Mouse (Mus musculus) forelimb bud, embryonic 11.5 days (tissue): ENCODE measurements around the gene Lactbl1.

Experiments
- DNase-seq: peaks from one replicate; pipeline ENCODE4 v3.0.0-alpha.2; 2012; ENCODE audit warnings: low read depth, low spot score

Lactbl1 gene

DNA sequence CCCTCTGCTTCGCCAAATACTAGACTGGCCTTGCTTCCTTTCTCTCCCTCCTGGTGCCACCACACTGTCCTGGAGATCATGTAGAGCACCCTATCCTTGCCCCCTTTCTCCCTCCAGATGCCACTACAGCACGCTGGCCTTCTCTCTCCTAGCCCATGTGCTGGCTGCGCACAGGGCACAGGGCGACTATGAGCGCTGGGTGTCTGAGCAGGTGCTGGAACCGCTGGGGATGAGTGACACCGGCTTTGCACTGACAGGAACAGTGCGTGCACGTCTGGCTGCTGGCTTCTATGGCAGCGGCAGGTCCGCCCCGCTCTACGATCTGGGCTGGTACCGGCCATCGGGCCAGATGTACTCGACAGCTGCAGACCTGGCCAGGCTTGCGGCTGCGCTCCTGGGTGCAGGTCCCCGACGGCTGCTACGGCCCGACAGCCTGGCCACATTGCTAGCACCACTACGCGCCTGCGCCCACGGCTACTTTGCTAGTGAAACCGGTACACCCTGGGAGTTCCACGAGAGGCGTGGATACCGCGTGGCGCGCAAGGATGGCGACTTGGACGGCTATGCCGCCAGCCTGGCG lies 14.7 kb downstream of the Lactbl1 start:
- no peak for DNase-seq

DNA sequence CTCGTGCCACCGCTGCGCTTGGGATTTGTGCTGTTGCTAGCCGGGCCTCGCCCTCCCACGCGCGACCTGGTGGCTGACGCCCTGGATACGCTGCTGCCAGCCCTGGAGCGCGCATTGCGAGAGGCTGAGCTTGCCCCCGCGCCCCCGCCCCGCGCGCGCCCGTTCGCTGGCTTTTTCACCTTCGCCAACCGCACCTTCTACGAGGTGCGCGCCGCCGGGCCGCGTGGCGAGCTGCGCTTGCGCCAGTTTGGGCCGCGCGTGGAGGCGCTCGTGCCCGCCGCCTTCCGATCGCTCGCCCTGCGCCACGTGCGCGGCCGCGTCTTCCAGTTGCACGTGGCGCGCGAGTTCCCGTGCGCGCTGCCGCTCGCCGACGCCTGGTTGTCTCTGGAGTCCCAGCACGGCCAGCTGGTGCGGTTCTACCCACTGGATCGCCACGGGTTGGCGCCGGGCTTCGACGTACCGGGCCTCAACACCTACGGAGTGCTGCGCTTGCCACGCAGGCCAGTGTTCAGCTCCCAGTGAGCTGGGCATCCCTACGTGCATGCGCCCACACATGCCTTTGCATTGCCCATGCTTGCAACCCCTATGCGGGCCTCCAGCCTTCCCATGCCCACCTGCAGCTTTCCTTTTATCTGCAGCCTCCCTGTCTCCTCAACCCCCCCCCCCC lies 15.3 kb downstream of the Lactbl1 start:
- peak; percentile 46 for DNase-seq

DNA sequence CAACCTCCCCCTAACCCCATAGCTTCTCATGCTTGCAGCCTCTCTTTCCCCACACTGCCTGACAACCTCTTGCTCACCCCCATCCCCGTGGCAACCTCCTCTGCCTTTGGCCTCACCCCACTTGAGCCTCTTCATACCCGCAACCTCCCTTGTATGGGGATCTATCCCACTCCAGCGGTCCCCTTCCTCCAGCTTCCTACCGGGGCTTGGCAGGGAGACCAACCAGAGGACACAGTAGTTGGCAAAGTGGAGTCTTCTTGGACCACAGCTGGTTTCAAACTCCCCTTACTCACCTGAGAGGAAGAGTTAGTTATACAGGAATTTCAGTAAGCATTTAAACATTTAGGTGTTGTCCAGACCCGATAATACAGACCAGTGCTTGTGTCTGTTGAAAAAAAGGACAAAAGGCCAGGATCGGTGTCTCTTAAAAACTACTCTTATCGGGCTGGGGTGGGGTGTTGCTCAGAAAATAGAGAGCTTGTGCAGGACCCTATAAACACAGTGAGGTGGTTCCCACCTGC lies 15.9 kb downstream of the Lactbl1 start:
- no peak for DNase-seq

DNA sequence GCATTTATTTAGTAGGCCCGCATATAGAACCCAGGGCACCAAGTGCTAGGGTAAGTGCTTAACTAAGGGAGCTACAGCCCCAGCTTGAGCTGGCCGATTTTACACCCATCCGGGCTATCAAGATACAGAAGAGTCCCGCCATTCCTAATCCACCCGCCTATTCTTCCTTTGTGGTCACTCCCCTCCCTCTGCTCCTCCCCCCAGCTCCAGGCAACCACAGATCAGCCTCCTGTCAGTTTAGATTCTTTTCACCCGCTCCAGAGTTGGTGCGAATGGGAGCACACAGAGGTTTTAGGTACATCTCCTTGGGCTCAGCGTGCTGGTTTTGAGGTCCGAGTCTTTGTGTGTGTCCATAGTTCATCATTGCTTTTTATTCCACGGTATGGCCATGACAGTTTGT lies 16.5 kb downstream of the Lactbl1 start:
- DNase-seq = no peak

DNA sequence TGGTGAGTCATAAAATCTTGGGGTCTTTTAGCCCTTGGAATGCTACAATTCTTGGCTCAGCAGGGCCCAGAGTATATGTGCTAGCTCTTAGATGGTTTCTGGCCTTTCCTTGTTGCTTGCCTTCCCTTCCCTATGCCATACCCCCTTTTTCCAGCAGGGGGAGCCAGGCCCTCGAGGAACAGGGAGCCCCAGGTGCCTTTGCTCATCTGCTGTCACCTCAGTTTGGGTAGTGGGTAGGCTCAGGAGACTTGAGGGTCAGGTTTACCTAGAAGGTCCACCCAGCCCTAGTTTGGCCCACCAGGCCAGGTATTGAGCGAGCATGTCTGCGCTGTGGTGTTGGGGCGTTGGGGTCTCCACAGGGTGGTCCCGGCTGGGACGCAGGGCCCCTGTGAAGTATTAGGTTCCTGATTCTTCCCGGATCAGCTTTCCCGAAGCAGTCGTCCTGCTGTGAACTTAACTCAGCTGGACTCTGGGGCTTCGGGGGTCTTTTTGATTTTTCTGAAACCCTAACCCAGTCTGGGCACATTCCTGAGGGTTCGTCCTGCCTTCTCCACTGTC lies 26.6 kb downstream of the Lactbl1 start:
- DNase-seq = peak; percentile 73

DNA sequence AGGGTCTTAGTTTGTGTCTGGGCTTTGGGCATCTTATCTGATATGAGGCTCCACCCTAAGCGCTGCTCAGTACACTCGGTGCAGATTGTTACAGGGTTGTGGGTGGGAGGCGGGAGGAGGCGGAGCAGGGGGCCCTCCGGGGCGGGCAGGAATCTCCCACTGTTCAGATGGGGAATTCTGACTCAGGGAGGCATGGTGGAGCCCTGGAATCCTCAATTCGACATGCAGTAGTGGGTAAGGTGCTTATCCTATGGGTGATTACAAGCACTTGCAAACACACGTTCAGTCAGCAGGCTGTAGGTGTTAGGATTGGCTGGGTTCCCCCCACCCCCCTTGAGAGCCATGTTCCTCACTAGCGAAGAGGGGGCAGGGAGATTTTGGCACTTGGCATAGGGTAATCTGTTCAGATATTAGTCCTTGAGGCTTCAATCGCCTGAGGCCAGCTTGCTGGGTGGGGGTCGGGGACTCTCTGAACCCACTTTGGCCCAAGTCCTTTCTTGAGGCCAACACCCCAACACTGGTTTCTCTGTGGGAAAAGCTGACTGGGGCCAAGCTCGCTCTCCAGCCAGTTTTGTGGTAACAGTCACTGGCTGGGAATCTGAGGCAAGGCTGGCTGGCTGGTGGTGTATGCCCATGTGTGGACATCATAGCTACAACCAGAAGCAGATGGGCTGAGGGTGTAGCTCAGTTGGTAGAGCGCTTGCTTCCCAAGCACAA lies 27.2 kb downstream of the Lactbl1 start:
- DNase-seq = no peak

DNA sequence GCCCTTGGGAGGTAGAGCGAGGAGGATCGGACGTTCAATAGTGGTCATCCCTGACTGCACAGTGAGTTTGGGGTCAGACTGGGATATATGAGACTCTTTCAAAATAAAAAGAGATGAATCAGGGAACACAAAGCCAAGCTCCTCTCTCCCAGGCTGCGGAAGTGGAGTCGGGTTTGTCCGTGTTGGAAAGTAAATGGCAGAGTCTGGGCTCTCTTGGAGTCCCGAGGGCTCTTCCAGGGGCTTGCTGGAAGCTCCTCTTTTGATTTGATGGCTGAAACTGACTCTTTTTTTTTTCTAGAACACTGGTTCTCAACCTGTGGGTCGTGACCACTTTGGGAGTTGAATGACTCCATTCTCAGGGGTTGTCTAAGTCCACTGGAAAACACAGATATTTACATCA lies 27.8 kb downstream of the Lactbl1 start:
- DNase-seq = no peak

DNA sequence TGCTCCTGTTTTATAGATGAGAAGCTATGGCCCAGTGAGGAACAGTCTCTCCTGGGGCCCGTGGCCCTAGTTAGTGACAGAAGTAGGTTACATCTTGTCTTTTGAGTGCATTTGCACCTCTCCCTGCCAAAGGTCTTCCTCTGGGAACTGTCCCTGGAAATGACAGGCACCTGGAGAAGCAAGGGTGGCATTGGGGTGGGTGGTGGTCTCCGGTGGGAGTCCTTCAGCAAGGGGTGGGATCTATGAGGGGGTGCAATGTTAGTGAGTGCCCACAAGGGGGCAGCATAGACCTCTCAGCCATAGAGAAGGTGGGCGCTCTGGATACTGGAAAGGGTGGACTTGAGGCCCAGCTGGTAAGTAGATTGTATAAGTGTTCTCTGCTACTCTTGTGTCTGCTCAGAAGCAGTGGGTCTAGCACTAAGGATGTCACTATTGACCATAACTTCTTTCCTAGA lies 29.0 kb downstream of the Lactbl1 start:
- peak; percentile 73 for DNase-seq

DNA sequence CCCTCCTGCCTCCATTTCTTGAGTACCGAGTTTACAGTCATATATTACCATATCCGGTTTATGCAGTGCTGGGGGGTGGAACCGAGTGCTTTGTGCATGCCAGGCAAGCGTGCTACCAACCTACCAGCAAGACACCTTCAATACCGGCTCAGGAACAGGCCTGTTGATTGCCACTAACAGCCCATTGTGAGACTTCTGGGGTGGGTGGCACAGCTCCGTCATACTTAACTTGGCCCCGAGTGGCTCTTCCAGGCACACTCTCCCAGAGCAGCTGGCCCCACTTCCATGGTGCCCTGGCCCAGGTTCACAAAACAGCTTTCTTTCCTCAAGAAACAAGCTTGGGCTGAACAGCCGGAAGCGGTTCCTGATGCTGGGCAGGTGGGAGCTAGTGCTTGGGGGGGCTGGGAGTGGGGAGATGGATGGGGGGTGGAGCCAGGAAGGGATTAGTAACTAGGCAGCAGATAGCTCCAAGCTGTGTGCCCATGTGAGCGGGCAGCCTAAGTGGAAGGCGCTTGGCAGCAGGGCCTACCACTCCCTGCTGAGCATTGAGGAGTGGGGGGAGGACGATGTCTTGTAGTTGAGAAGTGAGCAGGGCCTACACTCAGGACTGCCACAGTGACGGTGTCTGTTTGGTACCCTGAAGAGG lies 29.6 kb downstream of the Lactbl1 start:
- no peak for DNase-seq

DNA sequence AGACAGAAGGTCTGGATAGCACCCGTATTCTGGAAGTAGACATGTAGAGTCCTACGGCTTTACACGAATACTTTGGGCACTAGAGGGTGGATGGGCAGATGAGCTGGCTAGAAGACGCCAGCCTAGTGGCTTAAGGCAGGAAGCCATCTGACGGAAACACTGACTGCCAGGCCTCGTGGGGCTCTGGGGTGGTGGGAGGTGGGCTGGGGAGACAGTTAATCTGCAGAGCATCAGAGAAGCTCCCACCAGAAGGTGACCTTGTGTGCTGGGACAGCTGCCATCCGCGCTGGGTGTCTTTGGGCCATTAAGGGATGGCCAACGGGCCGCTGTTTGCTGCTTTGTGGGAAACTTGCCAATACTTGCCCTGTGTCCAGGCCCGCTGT lies 30.1 kb downstream of the Lactbl1 start:
- no peak for DNase-seq

DNA sequence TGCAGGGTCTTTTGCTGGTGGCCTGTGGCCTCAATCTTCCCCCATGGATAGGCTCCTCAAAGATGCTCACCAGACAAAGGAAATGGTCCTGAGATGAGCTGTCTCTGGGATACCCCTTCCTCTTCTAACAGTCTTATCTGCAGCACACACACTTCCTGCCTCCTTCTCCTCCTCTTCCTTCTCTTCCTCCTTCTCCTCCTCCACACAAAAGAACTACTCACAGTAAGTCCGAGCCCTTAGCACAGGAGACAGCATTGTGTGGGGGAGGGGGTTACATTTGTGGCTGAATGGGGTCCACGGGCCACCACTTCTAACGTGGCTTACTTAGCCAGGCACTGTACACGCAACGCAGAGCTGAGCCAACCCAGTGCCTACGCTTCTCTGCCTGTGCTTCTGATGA lies 30.6 kb downstream of the Lactbl1 start:
- no peak for DNase-seq

DNA sequence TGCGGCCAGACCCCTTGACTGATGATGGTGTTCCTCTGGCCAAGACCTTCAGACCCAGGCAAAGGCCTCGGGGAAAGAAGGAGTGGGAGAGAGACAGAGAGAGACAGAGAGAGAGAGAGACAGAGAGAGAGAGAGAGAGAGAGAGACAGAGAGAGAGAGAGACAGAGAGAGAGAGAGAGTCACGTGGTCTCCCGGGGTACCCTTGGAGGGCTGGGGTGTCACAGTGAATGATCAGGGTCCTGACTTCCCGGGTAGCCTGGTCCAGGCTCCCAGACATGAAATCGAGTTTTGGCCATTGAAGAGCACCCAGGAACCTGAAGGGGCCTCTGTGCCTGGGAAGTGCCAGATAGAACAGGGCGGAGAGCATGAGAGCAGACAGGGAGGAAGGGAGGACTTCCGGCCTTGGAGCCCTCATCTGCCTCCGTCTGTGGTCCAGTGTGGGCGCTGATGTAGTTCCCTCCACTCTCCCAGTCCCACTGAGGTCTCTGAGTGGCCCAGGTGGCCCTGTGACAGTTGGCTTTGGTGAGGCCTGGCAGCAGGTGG lies 31.3 kb downstream of the Lactbl1 start:
- DNase-seq = no peak

DNA sequence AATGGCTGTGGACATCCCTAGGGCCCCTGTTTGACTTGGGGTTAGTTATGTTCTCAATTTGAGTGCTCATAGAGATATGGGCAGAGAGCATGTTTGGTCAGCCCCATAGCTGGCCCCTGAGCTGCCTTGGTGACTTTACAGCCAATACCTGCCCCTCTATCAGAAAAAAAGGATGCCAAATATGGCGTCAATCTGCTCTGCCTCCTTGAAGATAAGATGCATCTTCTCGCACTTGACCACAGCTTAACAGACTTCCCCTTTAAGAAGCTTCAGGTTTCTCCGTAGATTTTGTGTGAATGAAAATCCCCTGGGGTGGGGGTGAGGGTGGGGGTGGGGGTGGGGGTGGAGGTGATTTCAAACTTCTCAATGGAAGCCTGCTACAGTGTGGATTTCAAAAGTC lies 35.5 kb downstream of the Lactbl1 start:
- DNase-seq = no peak

DNA sequence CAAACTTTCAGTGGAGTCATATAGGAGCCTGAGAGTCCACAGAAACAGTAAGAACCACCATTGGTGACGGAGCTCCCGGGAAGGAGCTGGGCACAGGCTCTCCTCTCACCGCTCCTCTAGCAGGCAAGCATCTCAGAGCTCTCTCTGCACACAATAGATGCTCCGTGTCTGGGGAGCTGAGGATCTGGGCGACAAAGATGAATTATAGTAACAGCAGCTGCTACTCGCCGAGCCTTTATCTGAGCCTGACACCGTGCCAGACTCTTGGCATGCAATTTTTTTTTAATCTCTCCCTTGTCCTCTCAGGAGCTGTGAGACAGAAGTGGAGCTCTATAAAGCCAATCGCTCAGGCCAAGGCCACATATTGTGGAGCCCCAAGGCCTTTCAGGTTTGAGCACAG lies 42.6 kb downstream of the Lactbl1 start:
- DNase-seq = no peak

DNA sequence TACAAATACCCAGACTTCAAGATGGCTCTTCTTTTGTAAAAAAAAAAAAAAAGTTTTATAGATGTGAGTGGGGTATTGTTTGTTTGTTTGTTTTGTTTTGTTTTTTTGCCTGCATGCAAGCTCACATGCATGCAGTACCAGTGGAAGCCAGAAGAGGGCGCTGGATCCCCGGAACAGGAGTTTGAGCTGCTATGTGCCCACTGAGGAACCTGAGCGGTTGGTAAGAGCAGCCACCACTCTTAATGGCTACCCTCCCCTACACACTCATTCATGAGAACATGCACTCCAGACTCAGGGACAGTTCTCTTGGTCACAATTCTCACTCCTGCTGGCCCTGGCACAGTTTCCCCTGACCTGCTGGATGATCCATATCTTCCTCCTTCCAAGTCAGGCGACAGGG lies 43.6 kb downstream of the Lactbl1 start:
- no peak for DNase-seq

DNA sequence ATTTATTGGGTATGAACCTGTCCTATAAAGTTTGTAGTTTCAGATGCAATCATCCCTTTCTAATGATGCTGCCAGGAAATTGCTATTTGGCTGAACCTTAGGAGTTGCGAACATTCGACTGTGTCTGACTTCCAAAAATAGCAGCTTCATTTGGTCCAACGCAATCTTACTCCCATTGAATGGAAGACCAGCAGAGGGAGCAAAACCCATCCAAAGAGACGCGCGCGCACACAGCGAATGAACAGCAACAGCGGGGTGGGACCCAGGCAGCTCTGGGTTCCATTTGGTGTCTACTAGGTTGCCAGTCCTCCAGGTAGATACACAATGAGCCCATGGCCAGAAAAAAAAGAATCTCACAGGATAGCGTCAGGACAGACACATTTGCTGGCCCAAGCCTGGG lies 45.3 kb downstream of the Lactbl1 start:
- DNase-seq = no peak

DNA sequence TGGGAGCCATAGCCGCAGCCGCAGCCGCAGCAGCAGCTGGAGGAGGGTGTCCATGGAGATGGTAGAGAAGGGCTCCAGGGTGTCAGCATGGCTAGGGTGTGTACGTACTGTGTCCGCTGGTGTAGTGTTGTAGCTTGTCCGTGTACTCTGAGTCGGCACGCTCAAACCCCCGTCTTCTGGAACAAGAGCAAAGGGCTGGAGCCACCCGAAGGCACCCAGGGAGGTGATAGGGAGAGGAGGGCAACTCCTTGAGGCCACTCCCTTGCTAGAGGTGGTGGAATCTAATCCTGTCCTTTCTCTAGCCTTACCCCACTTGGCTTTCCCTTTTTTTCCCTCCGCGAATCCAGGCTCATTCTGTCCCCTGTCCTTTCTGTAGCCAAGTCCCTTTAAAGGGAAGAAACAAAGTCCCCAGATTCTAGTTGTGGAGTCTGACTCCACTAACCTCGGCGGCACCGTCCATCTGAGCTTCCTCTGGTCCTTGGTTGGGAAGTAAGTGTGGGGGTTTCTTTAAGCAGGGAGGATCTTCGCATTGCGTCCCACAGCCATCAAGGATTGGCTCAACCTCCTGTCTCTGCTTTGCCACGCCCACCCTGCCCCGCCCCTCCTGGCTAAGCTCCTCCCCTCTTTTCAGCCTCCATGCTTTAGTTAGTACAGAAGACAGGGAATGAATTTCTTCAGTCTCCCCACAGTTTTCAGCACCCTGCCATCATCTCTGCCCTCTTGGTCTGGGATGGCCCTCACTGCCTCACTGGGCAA lies 50.1 kb downstream of the Lactbl1 start:
- DNase-seq = no peak

DNA sequence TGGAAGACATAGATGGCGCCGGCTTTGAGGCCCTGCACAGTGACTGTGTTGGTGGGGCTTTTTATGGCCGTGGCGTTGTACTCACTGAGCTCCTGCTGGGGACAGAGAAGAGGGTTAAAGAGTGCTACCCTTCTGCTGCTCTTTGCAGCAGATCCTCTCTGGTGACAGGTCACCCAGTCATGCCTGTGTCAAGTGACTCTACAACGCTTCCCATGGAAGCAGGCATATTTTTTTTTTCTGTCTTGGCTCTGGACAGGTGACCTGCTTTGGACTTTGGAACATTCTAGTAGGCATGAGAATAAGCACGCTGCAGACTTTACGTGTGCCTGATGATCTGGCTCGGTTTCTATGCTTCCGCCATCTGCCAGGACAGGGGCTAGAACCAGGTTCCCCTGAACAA lies 53.0 kb downstream of the Lactbl1 start:
- no peak for DNase-seq

DNA sequence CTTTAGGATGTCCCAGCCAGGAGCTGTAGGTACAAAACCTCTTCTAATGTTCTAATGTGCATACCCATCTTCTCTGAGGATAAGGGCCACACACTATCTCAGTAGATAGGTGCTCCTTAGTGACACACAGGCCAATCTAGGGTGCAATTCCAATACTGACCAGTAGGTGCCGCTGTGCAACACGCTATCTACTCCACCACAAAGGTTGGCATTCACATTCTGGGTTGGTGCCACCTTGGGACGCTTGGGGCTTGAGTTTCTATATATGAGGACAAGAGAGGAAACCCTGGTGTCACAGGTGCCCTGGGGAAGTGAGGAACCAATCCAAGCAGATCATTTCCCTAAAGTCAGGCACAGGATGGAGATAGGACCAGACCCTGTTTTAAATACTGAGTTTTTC lies 56.1 kb downstream of the Lactbl1 start:
- peak; percentile 85 for DNase-seq

DNA sequence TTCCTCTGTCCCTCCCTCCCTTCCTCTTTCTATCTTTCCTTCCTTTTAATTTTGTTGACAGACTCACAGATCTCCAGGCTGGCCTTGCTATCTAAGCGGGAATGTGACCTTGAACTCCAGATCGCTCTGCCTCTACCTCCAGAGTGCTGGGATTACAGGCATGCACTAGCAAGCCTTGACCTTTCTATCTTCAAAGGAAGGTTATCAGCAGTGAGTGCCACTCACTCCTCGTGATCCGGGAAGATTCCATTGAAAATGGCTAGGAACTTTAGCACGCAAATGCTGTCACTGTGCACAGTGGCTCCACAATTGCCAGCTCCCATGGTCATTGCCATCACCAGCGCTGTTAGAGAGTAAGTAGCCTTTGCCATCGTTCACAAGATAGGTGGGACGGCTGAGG lies 56.8 kb downstream of the Lactbl1 start:
- DNase-seq = no peak

DNA sequence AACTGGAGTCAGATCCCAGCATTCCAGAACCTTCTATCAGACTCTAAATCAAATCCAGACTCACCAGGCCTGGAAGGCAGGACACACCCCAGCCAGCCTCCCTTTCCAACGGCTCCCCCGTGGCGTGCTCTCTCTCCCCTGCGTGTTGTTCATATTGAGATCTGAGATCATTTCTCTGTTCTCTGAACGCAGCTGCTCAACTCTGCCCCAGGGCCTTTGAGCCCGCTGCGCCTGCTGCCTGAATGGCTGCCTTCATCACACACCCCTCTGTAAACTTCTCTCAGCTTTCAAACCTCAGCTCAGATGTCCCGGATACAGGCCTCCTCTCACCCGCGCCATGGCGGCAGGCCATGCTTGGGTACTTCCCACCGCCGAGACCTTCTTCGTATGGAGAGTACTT lies 58.2 kb downstream of the Lactbl1 start:
- no peak for DNase-seq
